Comparison of ENCODE assay signal across 12 mouse cellular contexts in genomic region chr3:136843811-136844491, GRCm38 (mm10).
DNase-seq lines count a peak whose midpoint lies in the region; ATAC-seq and TF ChIP-seq lines count a peak whose summit lies in the region.
"Had no signal": no experiment of that assay in that cellular context is flagged by ENCODE, and none has a peak within 500 bp of the region (broad histone marks: within the 10 kb centered on the region; RNA-seq: fewer than 3 reads in every experiment).

No protein-coding gene starts in this region.

- no peaks in the 10 kb centered on the region for H3K27me3 ChIP-seq in embryonic facial prominence, embryonic 11.5 days (ENCODE audit: control insufficient read depth, insufficient read depth, low read length)
- no peaks in the 10 kb centered on the region for H3K27me3 ChIP-seq in embryonic facial prominence, embryonic 10.5 days (replicated peaks; ENCODE audit: low read depth, poor library complexity, severe bottlenecking)
- no peaks in the 10 kb centered on the region for H3K27me3 ChIP-seq in forebrain, embryonic 13.5 days
- no peaks in the 10 kb centered on the region for H3K27me3 ChIP-seq in hindbrain, postnatal 0 days (ENCODE audit: insufficient read depth, low read length)
- no peaks in the 10 kb centered on the region for H3K27me3 ChIP-seq in neural tube, embryonic 14.5 days (ENCODE audit: control insufficient read depth, insufficient read depth, low read length)
- H3K27me3 ChIP-seq in intestine, postnatal 0 days (replicated peaks; ENCODE audit: control insufficient read depth, insufficient read depth, low read length), result no peaks in the 10 kb centered on the region
- H3K27me3 ChIP-seq in liver, embryonic 12.5 days (replicated peaks), result no peaks in the 10 kb centered on the region
- H3K27me3 ChIP-seq: heart, embryonic 12.5 days had no signal

- no peak overlapping the region for H3K4me3 ChIP-seq in embryonic facial prominence, embryonic 11.5 days (ENCODE audit: low read depth, low read length)
- H3K4me3 ChIP-seq in embryonic facial prominence, embryonic 10.5 days, result no peak overlapping the region
- H3K4me3 ChIP-seq in forebrain, embryonic 13.5 days, result no peak overlapping the region
- H3K4me3 ChIP-seq in hindbrain, postnatal 0 days (ENCODE audit: low read length), result no peak overlapping the region
- H3K4me3 ChIP-seq in neural tube, embryonic 14.5 days (ENCODE audit: low read depth, low read length), result no peak overlapping the region
- no peak overlapping the region for H3K4me3 ChIP-seq in intestine, postnatal 0 days (ENCODE audit: low read depth, low read length)
- no peak overlapping the region for H3K4me3 ChIP-seq in liver, embryonic 12.5 days
- H3K4me3 ChIP-seq: heart, embryonic 12.5 days had no signal

- no peaks in the 10 kb centered on the region for H3K36me3 ChIP-seq in embryonic facial prominence, embryonic 11.5 days (replicated peaks; ENCODE audit: control insufficient read depth, insufficient read depth, low read depth, low read length)
- H3K36me3 ChIP-seq in embryonic facial prominence, embryonic 10.5 days (replicated peaks), result no peaks in the 10 kb centered on the region
- no peaks in the 10 kb centered on the region for H3K36me3 ChIP-seq in forebrain, embryonic 13.5 days (ENCODE audit: poor library complexity, severe bottlenecking)
- no peaks in the 10 kb centered on the region for H3K36me3 ChIP-seq in hindbrain, postnatal 0 days (ENCODE audit: insufficient read depth, low read length)
- no peaks in the 10 kb centered on the region for H3K36me3 ChIP-seq in neural tube, embryonic 14.5 days (ENCODE audit: control insufficient read depth, insufficient read depth, low read length)
- no peaks in the 10 kb centered on the region for H3K36me3 ChIP-seq in intestine, postnatal 0 days (ENCODE audit: control insufficient read depth, insufficient read depth)
- H3K36me3 ChIP-seq in liver, embryonic 12.5 days, result no peaks in the 10 kb centered on the region
- H3K36me3 ChIP-seq: heart, embryonic 12.5 days had no signal

- no peaks in the 10 kb centered on the region for H3K9me3 ChIP-seq in embryonic facial prominence, embryonic 11.5 days (replicated peaks; ENCODE audit: control insufficient read depth, low read length)
- H3K9me3 ChIP-seq in embryonic facial prominence, embryonic 10.5 days, result no peaks in the 10 kb centered on the region
- no peaks in the 10 kb centered on the region for H3K9me3 ChIP-seq in forebrain, embryonic 13.5 days (replicated peaks)
- H3K9me3 ChIP-seq in hindbrain, postnatal 0 days (ENCODE audit: low read length), result no peaks in the 10 kb centered on the region
- no peaks in the 10 kb centered on the region for H3K9me3 ChIP-seq in neural tube, embryonic 14.5 days (ENCODE audit: control insufficient read depth, low read length)
- H3K9me3 ChIP-seq in intestine, postnatal 0 days (ENCODE audit: control insufficient read depth), result no peaks in the 10 kb centered on the region
- no peaks in the 10 kb centered on the region for H3K9me3 ChIP-seq in liver, embryonic 12.5 days (replicated peaks)
- H3K9me3 ChIP-seq: G1E; heart, embryonic 12.5 days had no signal

- no peak for DNase-seq in embryonic facial prominence, embryonic 11.5 days (ENCODE audit: low spot score)
- no peak for DNase-seq in embryonic facial prominence, embryonic 10.5 days (ENCODE audit: low spot score)
- no peak for DNase-seq in hindbrain, postnatal 0 days (ENCODE audit: low spot score)
- DNase-seq in right cerebral cortex, adult 18-20 months, result no peak
- DNase-seq: thymus, adult 2 months had no signal

- no peak for TF ChIP-seq CTCF in hindbrain, postnatal 0 days (IDR thresholded peaks at IDR 0.05; ENCODE audit: low read depth)
- TF ChIP-seq CTCF in intestine, postnatal 0 days (IDR thresholded peaks at IDR 0.05; ENCODE audit: low read depth), result no peak

- ATAC-seq in embryonic facial prominence, embryonic 11.5 days (replicated peaks; ENCODE audit: insufficient number of reproducible peaks, low FRiP score, low TSS enrichment, low read depth), result peak; percentile 29; the same call in 1 of the 2 replicates
- ATAC-seq in forebrain, embryonic 13.5 days, result peak; percentile 42
- peak; percentile 72 for ATAC-seq in hindbrain, postnatal 0 days
- ATAC-seq in neural tube, embryonic 14.5 days (ENCODE audit: low read depth), result peak; percentile 29; the same call in 1 of the 2 replicates
- no peak for ATAC-seq in intestine, postnatal 0 days
- ATAC-seq in liver, embryonic 12.5 days, result no peak

- no peak overlapping the region for H3K9ac ChIP-seq in embryonic facial prominence, embryonic 11.5 days (replicated peaks; ENCODE audit: low read length)
- no peak overlapping the region for H3K9ac ChIP-seq in forebrain, embryonic 13.5 days
- no peak overlapping the region for H3K9ac ChIP-seq in hindbrain, postnatal 0 days (replicated peaks; ENCODE audit: low read length)
- H3K9ac ChIP-seq in neural tube, embryonic 14.5 days (replicated peaks; ENCODE audit: low read depth, low read length), result no peak overlapping the region
- no peak overlapping the region for H3K9ac ChIP-seq in intestine, postnatal 0 days (ENCODE audit: low read depth, low read length)
- H3K9ac ChIP-seq in liver, embryonic 12.5 days, result no peak overlapping the region
- H3K9ac ChIP-seq: heart, embryonic 12.5 days had no signal

- no peak overlapping the region for H3K27ac ChIP-seq in embryonic facial prominence, embryonic 11.5 days (replicated peaks; ENCODE audit: low read depth, low read length)
- no peak overlapping the region for H3K27ac ChIP-seq in embryonic facial prominence, embryonic 10.5 days (replicated peaks)
- H3K27ac ChIP-seq in forebrain, embryonic 13.5 days, result no peak overlapping the region
- no peak overlapping the region; the same call in 1 of the 2 replicates for H3K27ac ChIP-seq in hindbrain, postnatal 0 days
- H3K27ac ChIP-seq in neural tube, embryonic 14.5 days (ENCODE audit: low read depth, low read length), result no peak overlapping the region
- H3K27ac ChIP-seq in intestine, postnatal 0 days (ENCODE audit: low read depth, low read length), result no peak overlapping the region
- no peak overlapping the region for H3K27ac ChIP-seq in liver, embryonic 12.5 days
- H3K27ac ChIP-seq: kidney, postnatal 0 days had no signal

- H3K4me1 ChIP-seq in embryonic facial prominence, embryonic 11.5 days (ENCODE audit: control insufficient read depth, insufficient read depth, low read length), result no peaks in the 10 kb centered on the region
- peaks cover 6% of the 10 kb centered on the region for H3K4me1 ChIP-seq in embryonic facial prominence, embryonic 10.5 days
- H3K4me1 ChIP-seq in forebrain, embryonic 13.5 days, result peaks cover 29% of the 10 kb centered on the region
- H3K4me1 ChIP-seq in hindbrain, postnatal 0 days (ENCODE audit: insufficient read depth, low read length), result peaks cover 14% of the 10 kb centered on the region; the same call in 1 of the 2 replicates
- H3K4me1 ChIP-seq in neural tube, embryonic 14.5 days (ENCODE audit: control insufficient read depth, insufficient read depth, low read length), result peaks cover 5% of the 10 kb centered on the region; the same call in 1 of the 2 replicates
- no peaks in the 10 kb centered on the region for H3K4me1 ChIP-seq in intestine, postnatal 0 days (replicated peaks; ENCODE audit: control insufficient read depth, insufficient read depth, low read length)
- H3K4me1 ChIP-seq in liver, embryonic 12.5 days, result no peaks in the 10 kb centered on the region

- no peak overlapping the region for H3K4me2 ChIP-seq in embryonic facial prominence, embryonic 11.5 days (ENCODE audit: low read depth, low read length)
- no peak overlapping the region for H3K4me2 ChIP-seq in forebrain, embryonic 13.5 days
- no peak overlapping the region for H3K4me2 ChIP-seq in hindbrain, postnatal 0 days (ENCODE audit: low read depth, low read length)
- H3K4me2 ChIP-seq in neural tube, embryonic 14.5 days (ENCODE audit: low read depth, low read length), result no peak overlapping the region
- H3K4me2 ChIP-seq in intestine, postnatal 0 days (replicated peaks; ENCODE audit: low read depth), result no peak overlapping the region
- H3K4me2 ChIP-seq in liver, embryonic 12.5 days, result no peak overlapping the region
- H3K4me2 ChIP-seq: heart, embryonic 12.5 days had no signal

- WGBS in embryonic facial prominence, embryonic 11.5 days, result 65% methylated on average over 7 of the region's 7 CpGs
- 71% methylated on average over 7 of the region's 7 CpGs for WGBS in embryonic facial prominence, embryonic 10.5 days
- WGBS in forebrain, embryonic 13.5 days, result 46% methylated on average over 7 of the region's 7 CpGs
- 37% methylated on average over 7 of the region's 7 CpGs for WGBS in hindbrain, postnatal 0 days
- 51% methylated on average over 7 of the region's 7 CpGs for WGBS in neural tube, embryonic 14.5 days
- 85% methylated on average over 7 of the region's 7 CpGs for WGBS in intestine, postnatal 0 days
- 68% methylated on average over 7 of the region's 7 CpGs for WGBS in liver, embryonic 12.5 days (ENCODE audit: insufficient replicate concordance)

Comparison
In these comparisons a context has a peak if more than half of its experiments do, and no peak if none do; other contexts are left out.
1. ATAC-seq: peak in embryonic facial prominence, embryonic 11.5 days (single experiment), forebrain, embryonic 13.5 days (single experiment), hindbrain, postnatal 0 days (single experiment) and neural tube, embryonic 14.5 days (single experiment); none in intestine, postnatal 0 days (single experiment) and liver, embryonic 12.5 days (single experiment).